Mouse (Mus musculus) heart, embryonic 13.5 days (tissue): ENCODE results near the gene Mrap. TPM values are rescaled to one million over a fixed set of nuclear protein-coding genes. Genes with fewer than 3 reads are reported as not detected.

Experiments
- ATAC-seq: fragments of 200-750 bp; cut with Nextera tagmentation; 2 replicates; pipeline ENCODE4 v1.8.0; 2017; ENCODE audit warnings: moderate TSS enrichment; ENCODE audit not compliant: insufficient number of reproducible peaks, low FRiP score, low TSS enrichment; ENCODE audit errors: extremely low read depth
- H3K27ac ChIP-seq: fragments of 300-500 bp; sonication (generic); replicated peaks from 2 replicates; pipeline ENCODE4 v1.5.1; 2015; ENCODE audit warnings: moderate library complexity, mild to moderate bottlenecking, inconsistent platforms
- H3K27me3 ChIP-seq: fragments of 300-500 bp; sonication (generic); replicated peaks from 2 replicates; pipeline ENCODE4 v1.6.1; 2015; ENCODE audit warnings: mild to moderate bottlenecking, inconsistent platforms
- H3K36me3 ChIP-seq: fragments of 300-500 bp; sonication (generic); 2 replicates; pipeline ENCODE4 v1.6.1; 2015; ENCODE audit warnings: mild to moderate bottlenecking, inconsistent platforms
- H3K4me1 ChIP-seq: fragments of 300-500 bp; sonication (generic); 2 replicates; pipeline ENCODE4 v1.6.1; 2015; ENCODE audit warnings: inconsistent platforms
- H3K4me2 ChIP-seq: fragments of 300-500 bp; sonication (generic); 2 replicates; pipeline ENCODE4 v1.6.1; 2015; ENCODE audit warnings: inconsistent platforms, mild to moderate bottlenecking, moderate library complexity
- H3K4me3 ChIP-seq: fragments of 300-500 bp; sonication (generic); 2 replicates; pipeline ENCODE4 v1.5.1; 2015; ENCODE audit warnings: moderate library complexity, mild to moderate bottlenecking, inconsistent platforms
- H3K9ac ChIP-seq: fragments of 300-500 bp; sonication (generic); 2 replicates; pipeline ENCODE4 v1.6.1; 2015; ENCODE audit warnings: inconsistent platforms, mild to moderate bottlenecking, moderate library complexity
- H3K9me3 ChIP-seq: fragments of 300-500 bp; sonication (generic); 2 replicates; pipeline ENCODE4 v1.6.1; 2016; ENCODE audit warnings: inconsistent platforms
- WGBS: fragments of 180-500 bp; shearing (Covaris S2); methylation state at CpG from one replicate; pipeline ENCODE4 v1.1.7; 2015; ENCODE audit warnings: mixed read lengths; 5-methylcytosine and 5-hydroxymethylcytosine counted together
- polyA plus RNA-seq: library from polyadenylated mRNA; unstranded; fragments of >200 nt; fragmentation: Nextera tagmentation; extraction: Ambion mirVana; gene quantifications from 2 replicates; pipeline ENCODE4 v1.2.1, GENCODE M21; 2015

The Mrap gene
- polyA plus RNA-seq: 25.6 and 26.9 TPM in 2 replicates

DNA sequence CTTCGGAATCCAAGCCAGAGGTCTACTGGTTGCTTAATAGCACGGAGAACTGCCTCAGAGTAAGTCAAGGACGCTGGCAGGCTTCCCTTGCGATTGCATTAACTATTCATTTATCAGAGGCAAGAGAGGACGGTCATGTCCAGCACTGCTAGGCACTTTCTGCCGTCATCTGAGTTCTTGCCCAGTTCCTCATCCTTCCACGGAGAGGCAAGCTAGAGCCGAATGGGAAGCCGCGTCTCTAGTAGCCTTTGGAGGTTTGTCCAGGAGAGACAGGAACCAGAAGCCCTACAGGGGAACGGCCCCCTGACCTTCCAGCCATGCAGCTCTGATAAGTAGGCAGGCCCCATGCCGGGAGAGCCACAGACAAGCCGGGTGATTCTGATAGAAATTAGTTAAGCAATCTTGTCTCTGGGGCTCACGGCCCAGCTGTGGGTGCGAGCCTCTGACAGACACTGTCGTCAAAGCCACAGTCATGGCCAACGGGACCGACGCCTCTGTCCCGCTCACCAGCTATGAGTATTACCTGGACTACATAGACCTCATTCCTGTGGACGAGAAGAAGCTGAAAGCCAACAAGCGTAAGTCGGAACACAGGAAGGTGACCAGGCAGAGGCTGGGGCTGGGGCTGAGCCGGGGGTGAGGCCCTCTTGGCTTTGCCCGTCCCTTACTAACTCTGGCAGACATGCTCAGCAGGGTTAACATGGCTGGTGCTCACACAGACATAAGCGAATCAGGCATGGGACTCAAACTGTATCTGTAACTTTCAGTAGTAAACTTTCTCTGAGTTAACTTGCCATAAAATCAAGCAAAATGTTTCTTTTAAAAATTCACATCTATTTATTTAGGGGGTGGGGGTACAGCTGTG, at the start of gene Mrap:
Gene Mrap (plus strand): TSS at position 116 of the 865 bp plus-strand sequence.
- Histone ChIP-seq H3K9me3 (no peaks in the 10 kb centered on the region), H3K4me1 (peaks cover 37% of the 10 kb centered on the region), H3K4me2 (peak within 1 kb of the TSS; percentile 67), H3K36me3 (no peaks in the 10 kb centered on the region), H3K4me3 (peak within 1 kb of the TSS; percentile 46), H3K27me3 (no peaks in the 10 kb centered on the region), H3K27ac (peak within 1 kb of the TSS; percentile 73), H3K9ac (peak within 1 kb of the TSS; percentile 73)
- peak; percentile 56 for ATAC-seq
- WGBS: 23% methylated on average over 26 of the region's 26 CpGs

DNA sequence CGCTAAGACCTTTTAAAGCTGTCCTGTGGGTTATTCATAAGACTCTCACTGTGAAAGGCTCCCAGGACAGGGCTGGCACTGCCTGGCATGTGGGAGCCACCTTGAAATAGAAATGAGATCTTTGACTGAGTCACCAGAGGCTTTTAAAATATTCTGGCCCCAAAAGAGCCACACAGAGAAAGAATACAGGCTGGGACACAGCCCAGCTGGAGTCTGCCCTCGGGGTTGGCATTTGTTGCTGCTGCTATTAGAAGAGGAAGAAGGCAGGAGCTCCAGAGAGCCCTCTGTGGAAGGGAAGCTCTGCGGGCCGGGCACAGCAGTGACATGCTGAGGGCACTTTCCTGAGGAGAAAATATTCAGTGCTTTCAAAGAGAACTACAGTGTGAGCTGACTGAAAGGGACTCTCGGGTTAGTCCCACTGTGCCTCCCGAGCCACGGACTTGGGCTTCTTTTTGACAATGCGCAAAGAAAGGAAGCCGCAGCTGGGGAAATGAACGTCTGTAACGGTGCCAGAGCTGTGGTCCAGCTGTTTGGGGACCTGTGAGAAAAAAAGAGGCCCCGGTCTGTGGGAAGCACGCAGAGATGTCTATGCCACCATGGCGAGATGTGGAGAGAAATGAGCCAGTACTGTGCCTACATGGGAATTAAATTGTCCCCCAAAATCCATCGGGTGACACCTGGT, 45.2 kb upstream of the Mrap start:
- no peaks in the 10 kb centered on the region for H3K9me3 ChIP-seq
- peaks cover 20% of the 10 kb centered on the region for H3K4me1 ChIP-seq
- ATAC-seq: no peak
- no peak overlapping the region for H3K4me3 ChIP-seq
- no peaks in the 10 kb centered on the region for H3K36me3 ChIP-seq
- H3K27ac ChIP-seq: no peak overlapping the region
- 84% methylated on average over 15 of the region's 15 CpGs for WGBS
- no peaks in the 10 kb centered on the region for H3K27me3 ChIP-seq
- no peak overlapping the region for H3K4me2 ChIP-seq
- H3K9ac ChIP-seq: no peak overlapping the region

GRCm38 (mm10) chr16:90693625-90694024, 44.4 kb upstream of the Mrap start:
- no peak for ATAC-seq
- no peaks in the 10 kb centered on the region for H3K36me3 ChIP-seq
- no peak overlapping the region for H3K27ac ChIP-seq
- 88% methylated on average over 5 of the region's 5 CpGs for WGBS
- H3K4me3 ChIP-seq: no peak overlapping the region
- no peaks in the 10 kb centered on the region for H3K27me3 ChIP-seq
- H3K4me1 ChIP-seq: peaks cover 16% of the 10 kb centered on the region
- no peaks in the 10 kb centered on the region for H3K9me3 ChIP-seq
- H3K4me2 ChIP-seq: no peak overlapping the region
- H3K9ac ChIP-seq: no peak overlapping the region

DNA sequence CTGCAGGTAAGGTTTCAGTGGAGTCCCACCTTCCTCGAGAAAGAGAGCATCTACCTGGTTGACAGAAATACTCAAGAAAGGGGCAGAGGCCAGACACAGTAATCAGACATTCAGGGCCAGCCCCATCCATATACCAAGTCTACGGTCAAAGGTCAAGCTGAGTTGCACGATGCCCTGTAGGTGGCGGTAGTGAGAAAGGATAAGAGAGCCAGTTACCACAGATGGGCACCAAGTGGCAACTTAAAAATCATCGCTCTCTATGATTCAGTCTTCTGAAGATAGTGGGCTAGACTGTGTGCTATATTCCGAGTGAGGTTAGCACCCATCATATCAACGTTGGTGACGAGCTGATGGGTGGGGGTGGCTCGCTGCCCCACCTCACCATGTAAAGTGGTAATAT, 43.3 kb upstream of the Mrap start:
- H3K36me3 ChIP-seq: no peaks in the 10 kb centered on the region
- H3K4me1 ChIP-seq: peaks cover 16% of the 10 kb centered on the region
- H3K9ac ChIP-seq: no peak overlapping the region
- no peak for ATAC-seq
- no peaks in the 10 kb centered on the region for H3K27me3 ChIP-seq
- WGBS: 57% methylated on average over 9 of the region's 9 CpGs
- no peaks in the 10 kb centered on the region for H3K9me3 ChIP-seq
- H3K27ac ChIP-seq: no peak overlapping the region
- no peak overlapping the region for H3K4me3 ChIP-seq
- H3K4me2 ChIP-seq: no peak overlapping the region

DNA sequence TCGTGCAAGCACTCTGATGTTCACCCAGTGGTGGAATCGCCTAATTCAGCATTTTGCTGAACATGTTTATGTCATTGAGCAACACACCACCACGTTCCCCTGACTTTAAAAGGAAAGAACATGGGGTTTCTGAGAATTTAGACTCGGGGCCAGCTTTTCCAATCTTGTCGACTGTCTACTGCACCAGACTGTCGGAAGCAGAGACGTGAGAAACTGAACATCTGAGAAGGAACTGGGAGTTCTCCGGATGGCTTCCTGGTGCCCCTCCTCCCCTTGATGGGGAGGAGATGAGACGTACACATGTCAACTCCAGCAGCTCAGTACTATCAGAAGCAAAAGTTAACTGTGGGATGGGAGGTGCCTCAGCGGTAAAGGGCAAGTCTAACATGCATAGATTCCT, 42.9 kb upstream of the Mrap start:
- Histone ChIP-seq H3K4me2 (no peak overlapping the region; the same call in 1 of the 2 replicates), H3K27ac (no peak overlapping the region), H3K9ac (no peak overlapping the region), H3K36me3 (no peaks in the 10 kb centered on the region), H3K4me3 (no peak overlapping the region), H3K27me3 (no peaks in the 10 kb centered on the region), H3K4me1 (peaks cover 16% of the 10 kb centered on the region), H3K9me3 (no peaks in the 10 kb centered on the region)
- 46% methylated on average over 10 of the region's 10 CpGs for WGBS
- no peak for ATAC-seq

DNA sequence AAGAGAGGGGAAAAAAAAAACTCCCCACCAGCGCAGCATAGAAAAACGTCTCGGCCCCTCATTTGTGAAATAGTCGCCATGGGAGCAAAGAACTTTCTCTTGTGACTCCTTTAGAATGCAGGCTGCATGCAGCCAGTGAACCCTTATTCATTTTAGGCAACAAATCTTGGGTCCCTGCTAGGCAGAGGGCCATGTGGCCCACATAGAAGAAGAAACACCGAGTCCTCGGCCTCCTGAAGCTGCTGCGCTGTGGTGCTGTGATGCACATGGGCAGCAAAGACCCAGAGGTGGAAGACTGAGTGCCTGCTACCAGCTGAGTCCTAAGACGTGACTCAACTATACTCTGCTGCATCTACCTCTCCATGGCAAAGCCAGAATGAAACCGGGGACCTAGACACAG, 41.7 kb upstream of the Mrap start:
- Histone ChIP-seq H3K9ac (no peak overlapping the region), H3K9me3 (no peaks in the 10 kb centered on the region), H3K36me3 (no peaks in the 10 kb centered on the region), H3K4me1 (peaks cover 21% of the 10 kb centered on the region), H3K27me3 (no peaks in the 10 kb centered on the region), H3K4me3 (no peak overlapping the region), H3K4me2 (no peak overlapping the region), H3K27ac (no peak overlapping the region)
- ATAC-seq: no peak
- WGBS: 77% methylated on average over 9 of the region's 9 CpGs

GRCm38 (mm10) chr16:90699390-90699789, 38.6 kb upstream of the Mrap start:
- ATAC-seq: no peak
- no peak overlapping the region for H3K4me2 ChIP-seq
- H3K4me1 ChIP-seq: peaks cover 38% of the 10 kb centered on the region
- H3K9me3 ChIP-seq: no peaks in the 10 kb centered on the region
- 74% methylated on average over 14 of the region's 14 CpGs for WGBS
- H3K27me3 ChIP-seq: no peaks in the 10 kb centered on the region
- no peak overlapping the region for H3K4me3 ChIP-seq
- no peak overlapping the region for H3K9ac ChIP-seq
- no peaks in the 10 kb centered on the region for H3K36me3 ChIP-seq
- H3K27ac ChIP-seq: no peak overlapping the region

DNA sequence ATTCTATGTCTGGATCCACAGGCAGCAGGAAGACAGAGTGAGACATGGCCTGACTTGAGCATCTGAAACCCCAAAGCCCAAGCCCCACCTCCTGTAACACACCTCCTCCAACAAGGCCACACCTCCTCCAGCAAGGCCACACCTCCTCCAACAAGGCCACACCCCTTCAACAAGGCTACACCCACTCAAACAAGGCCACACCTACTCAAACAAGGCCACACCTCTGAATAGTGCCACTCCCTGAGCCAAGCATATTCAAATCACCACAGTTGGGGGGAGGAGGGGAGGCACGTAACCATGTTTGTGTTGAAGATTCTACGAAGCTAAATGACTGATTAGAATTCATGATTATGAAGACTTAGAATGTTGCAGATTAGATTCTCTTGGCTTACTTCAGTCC, 36.5 kb upstream of the Mrap start:
- Histone ChIP-seq H3K4me3 (no peak overlapping the region), H3K9ac (no peak overlapping the region), H3K4me1 (peaks cover 42% of the 10 kb centered on the region), H3K27ac (no peak overlapping the region), H3K4me2 (no peak overlapping the region), H3K36me3 (no peaks in the 10 kb centered on the region), H3K27me3 (no peaks in the 10 kb centered on the region), H3K9me3 (no peaks in the 10 kb centered on the region)
- 92% methylated on average over 2 of the region's 2 CpGs for WGBS
- ATAC-seq: no peak

DNA sequence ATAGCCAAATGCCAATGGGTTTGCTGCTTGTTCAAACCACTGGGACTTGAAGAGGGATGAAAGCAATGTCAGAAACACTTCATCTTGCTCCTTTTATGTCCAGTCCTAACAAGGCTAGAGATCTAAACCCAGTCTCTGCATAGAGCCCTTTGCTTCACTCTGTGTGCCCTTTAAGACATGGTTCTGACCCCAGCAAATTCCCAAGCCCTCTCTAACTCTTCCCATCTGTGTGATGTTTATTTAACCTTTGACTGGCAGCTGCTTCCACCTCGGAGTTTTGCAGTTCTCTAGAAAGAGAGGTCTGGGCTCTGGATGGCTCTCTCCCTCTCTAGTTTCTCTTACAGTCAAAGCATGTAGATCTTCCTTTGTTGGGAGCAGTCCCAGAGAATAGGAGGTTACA, 34.4 kb upstream of the Mrap start:
- H3K27me3 ChIP-seq: no peaks in the 10 kb centered on the region
- H3K4me3 ChIP-seq: no peak overlapping the region
- H3K9me3 ChIP-seq: no peaks in the 10 kb centered on the region
- H3K27ac ChIP-seq: no peak overlapping the region
- H3K9ac ChIP-seq: no peak overlapping the region
- no peak for ATAC-seq
- H3K4me2 ChIP-seq: no peak overlapping the region
- peaks cover 50% of the 10 kb centered on the region for H3K4me1 ChIP-seq
- no peaks in the 10 kb centered on the region for H3K36me3 ChIP-seq
- 2% methylated on average over 1 of the region's 1 CpGs for WGBS

GRCm38 (mm10) chr16:90704161-90704825, 33.7 kb upstream of the Mrap start:
- Histone ChIP-seq H3K9me3 (no peaks in the 10 kb centered on the region), H3K4me1 (peaks cover 56% of the 10 kb centered on the region), H3K4me2 (no peak overlapping the region), H3K4me3 (no peak overlapping the region), H3K36me3 (no peaks in the 10 kb centered on the region), H3K9ac (no peak overlapping the region), H3K27me3 (no peaks in the 10 kb centered on the region), H3K27ac (no peak overlapping the region)
- 51% methylated on average over 13 of the region's 13 CpGs for WGBS
- ATAC-seq: no peak

GRCm38 (mm10) chr16:90706279-90706678, 31.7 kb upstream of the Mrap start:
- peak overlapping the region; percentile 33 for H3K4me2 ChIP-seq
- peak overlapping the region; percentile 89 for H3K27ac ChIP-seq
- WGBS: 0% methylated on average over 3 of the region's 3 CpGs
- peaks cover 69% of the 10 kb centered on the region for H3K4me1 ChIP-seq
- no peak overlapping the region for H3K9ac ChIP-seq
- H3K4me3 ChIP-seq: no peak overlapping the region
- H3K36me3 ChIP-seq: no peaks in the 10 kb centered on the region
- no peaks in the 10 kb centered on the region for H3K27me3 ChIP-seq
- H3K9me3 ChIP-seq: no peaks in the 10 kb centered on the region
- ATAC-seq: peak; percentile 55; the same call in 1 of the 2 replicates
